Mouse (Mus musculus) MEL (cell line): ENCODE measurements around the gene Olfr352. TPM values are rescaled to one million over a fixed set of nuclear protein-coding genes. Genes with fewer than 3 reads are reported as not detected.

Source experiments
- DNase-seq: peaks from one replicate; pipeline ENCODE4 v3.0.0; 2011; ENCODE audit warnings: low read depth, low spot score
- H3K27ac ChIP-seq: 2 replicates; pipeline ENCODE4 v1.5.1; 2012; ENCODE audit warnings: low read depth, mild to moderate bottlenecking, control low read depth, low read length, moderate library complexity; ENCODE audit not compliant: control insufficient read depth
- H3K27me3 ChIP-seq, 2 experiments: fragments of 150-350 bp in 1 of 2; sonication (generic) in 1 of 2; 2 replicates each; pipeline ENCODE4 v1.6.1; 2012; ENCODE audit warnings: low read length in 2 of 2, mild to moderate bottlenecking in 2 of 2, improper control_type of control experiment in 1 of 2, moderate library complexity in 1 of 2; ENCODE audit not compliant: insufficient read depth in 2 of 2, control insufficient read depth in 1 of 2
- H3K36me3 ChIP-seq, 2 experiments: 2 replicates each; pipeline ENCODE4 v1.6.1; 2012 to 2014; ENCODE audit warnings: low read length in 2 of 2, improper control_type of control experiment in 1 of 2, inconsistent platforms in 1 of 2, mild to moderate bottlenecking in 1 of 2; ENCODE audit not compliant: insufficient read depth in 2 of 2, control insufficient read depth in 1 of 2
- H3K4me1 ChIP-seq, 2 experiments: fragments of 150-350 bp in 1 of 2; sonication (generic) in 1 of 2; 2 replicates each; pipeline ENCODE4 v1.6.1; 2012; ENCODE audit warnings: low read length in 2 of 2, improper control_type of control experiment in 1 of 2, mild to moderate bottlenecking in 1 of 2; ENCODE audit not compliant: insufficient read depth in 2 of 2, control insufficient read depth in 1 of 2
- H3K4me3 ChIP-seq, 2 experiments: fragments of 150-350 bp in 1 of 2; sonication (generic) in 1 of 2; 2 replicates each; pipeline ENCODE4 v1.5.1; 2012; ENCODE audit warnings: low read depth in 2 of 2, low read length in 2 of 2, mild to moderate bottlenecking in 2 of 2, moderate library complexity in 2 of 2, control low read depth in 1 of 2, improper control_type of control experiment in 1 of 2; ENCODE audit not compliant: control insufficient read depth in 1 of 2, insufficient read depth in 1 of 2
- H3K79me2 ChIP-seq: 2 replicates; pipeline ENCODE4 v1.6.1; 2012; ENCODE audit warnings: mild to moderate bottlenecking, low read length, moderate library complexity; ENCODE audit not compliant: control insufficient read depth, poor library complexity, insufficient read depth
- H3K9ac ChIP-seq: 2 replicates; pipeline ENCODE4 v1.6.1; 2012; ENCODE audit warnings: low read depth, mild to moderate bottlenecking, control low read depth, low read length, moderate library complexity; ENCODE audit not compliant: control insufficient read depth, poor library complexity, severe bottlenecking
- H3K9me3 ChIP-seq: fragments of 150-350 bp; sonication (generic); replicated peaks from 2 replicates; pipeline ENCODE4 v1.6.1; 2012; ENCODE audit warnings: mild to moderate bottlenecking, low read length, improper control_type of control experiment, moderate library complexity; ENCODE audit not compliant: insufficient read depth
- BHLHE40 ChIP-seq: IDR thresholded peaks from 2 replicates; pipeline ENCODE4 v1.6.1; 2012; ENCODE audit warnings: low read depth, mild to moderate bottlenecking, inconsistent platforms, low read length, improper control_type of control experiment, borderline replicate concordance
- CHD1 ChIP-seq: IDR thresholded peaks from 2 replicates; pipeline ENCODE4 v1.6.1; 2012; ENCODE audit warnings: low read depth, mild to moderate bottlenecking, inconsistent platforms, low read length, improper control_type of control experiment
- CHD2 ChIP-seq: IDR thresholded peaks from 2 replicates; pipeline ENCODE4 v1.6.1; 2011; ENCODE audit warnings: low read length, improper control_type of control experiment
- EP300 ChIP-seq, 2 experiments: IDR thresholded peaks; 2 replicates each; pipeline ENCODE4 v1.6.1; 2011; ENCODE audit warnings: improper control_type of control experiment in 2 of 2, low read length in 2 of 2, low read depth in 1 of 2, mild to moderate bottlenecking in 1 of 2
- ETS1 ChIP-seq: IDR thresholded peaks from 2 replicates; pipeline ENCODE4 v1.6.1; 2012; ENCODE audit warnings: low read depth, mild to moderate bottlenecking, inconsistent platforms, low read length, improper control_type of control experiment, moderate library complexity
- GABPA ChIP-seq: IDR thresholded peaks from 2 replicates; pipeline ENCODE4 v1.6.1; 2012; ENCODE audit warnings: low read depth, mild to moderate bottlenecking, inconsistent platforms, low read length, improper control_type of control experiment, moderate library complexity
- HCFC1 ChIP-seq: IDR thresholded peaks from 2 replicates; pipeline ENCODE4 v1.6.1; 2012; ENCODE audit warnings: low read depth, mild to moderate bottlenecking, inconsistent platforms, low read length, improper control_type of control experiment, moderate library complexity
- JUND ChIP-seq: IDR thresholded peaks from 2 replicates; pipeline ENCODE4 v1.6.1; 2011; ENCODE audit warnings: low read depth, mild to moderate bottlenecking, improper control_type of control experiment, low read length
- KAT2A ChIP-seq: conservative IDR thresholded peaks from 2 replicates; pipeline ENCODE4 v1.6.1; 2012; ENCODE audit warnings: low read depth, low read length, improper control_type of control experiment, inconsistent platforms
- MAFK ChIP-seq: IDR thresholded peaks from 2 replicates; pipeline ENCODE4 v1.6.1; 2011; ENCODE audit warnings: low read depth, mild to moderate bottlenecking, low read length, improper control_type of control experiment, borderline replicate concordance
- MAX ChIP-seq: IDR thresholded peaks from 2 replicates; pipeline ENCODE4 v1.6.1; 2011; ENCODE audit warnings: low read length, improper control_type of control experiment
- MAZ ChIP-seq: IDR thresholded peaks from 2 replicates; pipeline ENCODE4 v1.6.1; 2012; ENCODE audit warnings: low read depth, mild to moderate bottlenecking, inconsistent platforms, low read length, improper control_type of control experiment
- MEF2A ChIP-seq: IDR thresholded peaks from 2 replicates; pipeline ENCODE4 v1.6.1; 2014; ENCODE audit warnings: low read depth, mild to moderate bottlenecking, inconsistent platforms, low read length, improper control_type of control experiment; ENCODE audit not compliant: poor library complexity, insufficient replicate concordance, severe bottlenecking; ENCODE audit errors: extremely low read depth
- MXI1 ChIP-seq: IDR thresholded peaks from 2 replicates; pipeline ENCODE4 v1.6.1; 2011; ENCODE audit warnings: mild to moderate bottlenecking, low read depth, low read length, improper control_type of control experiment
- MYB ChIP-seq: IDR thresholded peaks from 2 replicates; pipeline ENCODE4 v1.6.1; 2011; ENCODE audit warnings: mild to moderate bottlenecking, low read depth, low read length, improper control_type of control experiment
- NELFE ChIP-seq: IDR thresholded peaks from 2 replicates; pipeline ENCODE4 v1.6.1; 2011; ENCODE audit warnings: low read depth, low read length, improper control_type of control experiment
- NRF1 ChIP-seq: IDR thresholded peaks from 2 replicates; pipeline ENCODE4 v1.6.1; 2014; ENCODE audit warnings: low read depth, mild to moderate bottlenecking, inconsistent platforms, low read length, improper control_type of control experiment, moderate library complexity; ENCODE audit not compliant: poor library complexity, insufficient read depth, severe bottlenecking
- POLR2A ChIP-seq, 2 experiments: IDR thresholded peaks; 2 replicates each; pipeline ENCODE4 v1.6.1; 2011 to 2012; ENCODE audit warnings: low read length in 2 of 2, mild to moderate bottlenecking in 2 of 2, control low read depth in 1 of 2, improper control_type of control experiment in 1 of 2, low read depth in 1 of 2, moderate library complexity in 1 of 2; ENCODE audit not compliant: control insufficient read depth in 1 of 2, insufficient read depth in 1 of 2, poor library complexity in 1 of 2
- POLR2AphosphoS5 ChIP-seq: IDR thresholded peaks from 2 replicates; pipeline ENCODE4 v1.6.1; 2012; ENCODE audit warnings: low read depth, borderline replicate concordance, mild to moderate bottlenecking, inconsistent platforms, low read length, moderate library complexity, mixed read lengths
- RAD21 ChIP-seq: IDR thresholded peaks from 2 replicates; pipeline ENCODE4 v1.6.1; 2011; ENCODE audit warnings: mild to moderate bottlenecking, low read depth, low read length, improper control_type of control experiment
- RCOR1 ChIP-seq: IDR thresholded peaks from 2 replicates; pipeline ENCODE4 v1.6.1; 2012; ENCODE audit warnings: low read depth, mild to moderate bottlenecking, inconsistent platforms, low read length, improper control_type of control experiment
- SMC3 ChIP-seq: IDR thresholded peaks from 2 replicates; pipeline ENCODE4 v1.6.1; 2011; ENCODE audit warnings: low read depth, low read length, improper control_type of control experiment
- TAL1 ChIP-seq: IDR thresholded peaks from 2 replicates; pipeline ENCODE4 v1.6.1; 2012; ENCODE audit warnings: mild to moderate bottlenecking, inconsistent platforms, low read length, moderate library complexity, mixed read lengths
- TBP ChIP-seq: IDR thresholded peaks from 2 replicates; pipeline ENCODE4 v1.8.0; 2011; ENCODE audit warnings: low read depth, low read length, improper control_type of control experiment
- USF1 ChIP-seq: IDR thresholded peaks from 2 replicates; pipeline ENCODE4 v1.6.1; 2014; ENCODE audit warnings: low read depth, mild to moderate bottlenecking, inconsistent platforms, low read length, improper control_type of control experiment, moderate library complexity
- USF2 ChIP-seq, 2 experiments: IDR thresholded peaks; 2 replicates each; pipeline ENCODE4 v1.6.1; 2011 to 2012; ENCODE audit warnings: improper control_type of control experiment in 2 of 2, low read length in 2 of 2, borderline replicate concordance in 1 of 2, inconsistent platforms in 1 of 2, low read depth in 1 of 2, mild to moderate bottlenecking in 1 of 2; ENCODE audit not compliant: insufficient read depth in 1 of 2
- ZC3H11A ChIP-seq: IDR thresholded peaks from 2 replicates; pipeline ENCODE4 v1.6.1; 2012; ENCODE audit warnings: low read depth, mild to moderate bottlenecking, inconsistent platforms, low read length, improper control_type of control experiment
- ZKSCAN1 ChIP-seq: IDR thresholded peaks from 2 replicates; pipeline ENCODE4 v1.6.1; 2012; ENCODE audit warnings: low read depth, mild to moderate bottlenecking, inconsistent platforms, low read length, improper control_type of control experiment, moderate library complexity
- ZMIZ1 ChIP-seq: IDR thresholded peaks from 2 replicates; pipeline ENCODE4 v1.6.1; 2012; ENCODE audit warnings: low read depth, mild to moderate bottlenecking, inconsistent platforms, low read length, improper control_type of control experiment, moderate library complexity
- ZNF384 ChIP-seq: IDR thresholded peaks from 2 replicates; pipeline ENCODE4 v1.6.1; 2012; ENCODE audit warnings: low read depth, mild to moderate bottlenecking, inconsistent platforms, low read length, improper control_type of control experiment
- polyA plus RNA-seq, 2 experiments: library from polyadenylated mRNA; stranded (reverse) in 1 of 2; unstranded in 1 of 2; fragments of >175 nt in 1 of 2; fragments of >200 nt in 1 of 2; gene quantifications; 2 replicates each; pipeline versions ENCODE4 v1.2.1 to v1.2.4; 2012; ENCODE audit warnings: low replicate concordance in 2 of 2, low read depth in 1 of 2; ENCODE audit not compliant: insufficient read length in 2 of 2, insufficient read depth in 1 of 2, missing spikeins in 1 of 2
- total RNA-seq: library from RNA; depleted of rRNA; stranded (reverse); fragments of 300-350 nt; gene quantifications from 2 replicates; pipeline ENCODE4 v1.2.3, GENCODE M21; 2012

Gene Olfr352
- total and polyA plus RNA-seq, 3 experiments, result not detected

- TF ChIP-seq RAD21 (no peak), EP300 (IDR thresholded peaks at IDR 0.05; ENCODE audit: low read depth in 1 of 2, low read length in 2 of 2) (no peak), ZMIZ1 (no peak), MXI1 (no peak), MAX (no peak), GABPA (no peak), POLR2A (IDR thresholded peaks at IDR 0.05; ENCODE audit: control insufficient read depth in 1 of 2, insufficient read depth in 1 of 2, low read depth in 1 of 2, low read length in 2 of 2, poor library complexity in 1 of 2) (no peak), SMC3 (no peak), USF1 (no peak), CHD1 (no peak), TBP (no peak), ETS1 (no peak), NELFE (no peak), ZKSCAN1 (no peak), USF2 (IDR thresholded peaks at IDR 0.05; ENCODE audit: borderline replicate concordance in 1 of 2, insufficient read depth in 1 of 2, low read depth in 1 of 2, low read length in 2 of 2) (no peak), MAFK (no peak), NRF1 (no peak)
- H3K27me3 ChIP-seq, result no peaks in the 10 kb centered on the region
- H3K27ac ChIP-seq, result no peak overlapping the region
- H3K79me2 ChIP-seq, result no peaks in the 10 kb centered on the region
- no peak overlapping the region for H3K9ac ChIP-seq
- H3K9me3 ChIP-seq, result no peaks in the 10 kb centered on the region
- no peak overlapping the region for H3K4me3 ChIP-seq
- no peaks in the 10 kb centered on the region for H3K36me3 ChIP-seq
- no peak for DNase-seq
- no peaks in the 10 kb centered on the region for H3K4me1 ChIP-seq
Observed at GRCm38 (mm10) chr2:36897114-36897513, 28.9 kb downstream of the Olfr352 start.

- no peak within 1 kb of the TSS for H3K4me3 ChIP-seq
- TF ChIP-seq MXI1, result no peak
- no peak for TF ChIP-seq GABPA
- no peak for TF ChIP-seq MAZ
- no peak for TF ChIP-seq JUND
- TF ChIP-seq CHD2, result no peak
- TF ChIP-seq MAFK, result no peak
- TF ChIP-seq MEF2A, result no peak
- TF ChIP-seq POLR2AphosphoS5, result no peak
- no peak for TF ChIP-seq MYB
- TF ChIP-seq HCFC1, result no peak
- TF ChIP-seq ZC3H11A, result no peak
- TF ChIP-seq TBP, result no peak
- no peak for TF ChIP-seq RCOR1
- TF ChIP-seq ZMIZ1, result no peak
- TF ChIP-seq ZNF384, result no peak
- no peak for TF ChIP-seq TAL1
- no peak for TF ChIP-seq NRF1
- no peak for TF ChIP-seq BHLHE40
- TF ChIP-seq ETS1, result no peak
- no peak for TF ChIP-seq KAT2A
- TF ChIP-seq, all 39 proteins: peak for 0
- no peaks in the 10 kb centered on the region for H3K9me3 ChIP-seq
- no peak for DNase-seq
- H3K9ac ChIP-seq, result no peak within 1 kb of the TSS
- H3K36me3 ChIP-seq, result no peaks in the 10 kb centered on the region
- no peaks in the 10 kb centered on the region for H3K4me1 ChIP-seq
- no peaks in the 10 kb centered on the region for H3K27me3 ChIP-seq
- no peaks in the 10 kb centered on the region for H3K79me2 ChIP-seq
- H3K27ac ChIP-seq, result no peak within 1 kb of the TSS
Observed at GRCm38 (mm10) chr2:36905380-36905779, 37.1 kb downstream of the Olfr352 start, which contains the start of gene Olfr354. Gene Olfr354 (plus strand): TSS chr2:36905680.
